Mouse (Mus musculus) cerebellum, adult 8-10 months (tissue): ENCODE results near the gene Gstm6.
"Not testable (repeated sequence)": the region's sequence is repeated elsewhere in the genome, so short reads cannot be mapped to it uniquely, and the experiment has no call there.

Experiments used
- DNase-seq: peaks from one replicate; pipeline ENCODE4 v3.0.0; 2022

The Gstm6 gene

GRCm38 (mm10) chr3:107939830-107940229 is 3.7 kb downstream of the Gstm6 start:
- DNase-seq, result no peak

- DNase-seq, result peak; percentile 26
Observed at GRCm38 (mm10) chr3:107939403-107939802, 4.1 kb downstream of the Gstm6 start.

- no peak for DNase-seq
Observed at GRCm38 (mm10) chr3:107935888-107936287, 7.7 kb downstream of the Gstm6 start.

DNA sequence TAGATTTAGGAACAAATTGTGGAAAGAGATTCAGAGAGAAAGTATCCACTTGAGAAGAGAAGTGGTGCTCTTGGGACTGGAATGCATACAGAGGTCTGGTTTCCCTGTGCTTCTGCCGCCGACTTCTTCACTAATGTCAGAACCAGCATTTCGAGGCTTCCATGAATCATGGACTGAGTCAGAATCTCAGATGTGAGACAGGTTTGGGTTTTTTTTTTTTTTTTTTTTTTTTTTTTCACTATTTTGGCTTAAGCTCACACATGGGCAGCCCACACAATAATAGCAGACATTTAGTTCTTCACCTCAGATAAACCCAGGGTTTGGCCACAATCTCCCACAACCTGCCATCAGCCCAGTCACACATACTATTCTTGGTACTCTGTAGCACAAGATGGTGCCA is 8.3 kb downstream of the Gstm6 start:
- DNase-seq, result no peak

GRCm38 (mm10) chr3:107932128-107932527 is 11.4 kb downstream of the Gstm6 start:
- DNase-seq, result no peak

GRCm38 (mm10) chr3:107931670-107932069 is 11.9 kb downstream of the Gstm6 start, which contains the start of gene Gstm7:
Gstm7 (minus strand) TSS chr3:107931817.
- DNase-seq, result peak; percentile 85

DNA sequence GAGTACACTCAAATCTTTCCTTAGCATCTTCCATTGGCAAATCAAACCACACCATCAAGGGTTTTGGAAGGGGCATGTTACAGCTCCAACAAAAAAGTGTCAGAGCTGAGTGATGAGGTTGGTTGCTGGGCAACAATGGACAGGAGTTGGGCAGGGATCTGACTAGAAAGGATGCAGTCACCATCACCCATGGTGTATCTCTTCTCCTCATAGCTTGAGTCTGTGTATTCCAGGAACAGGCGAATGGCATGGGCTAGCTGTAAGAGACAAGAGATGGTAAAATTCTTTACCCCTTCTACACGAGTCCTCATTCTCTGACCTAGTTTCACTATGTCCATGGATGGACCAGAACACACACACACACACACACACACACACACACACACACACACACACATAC is 12.4 kb downstream of the Gstm6 start:
- DNase-seq, result no peak

GRCm38 (mm10) chr3:107929731-107930130 is 13.8 kb downstream of the Gstm6 start:
- no peak for DNase-seq

GRCm38 (mm10) chr3:107929243-107929642 is 14.3 kb downstream of the Gstm6 start:
- no peak for DNase-seq

- DNase-seq, result no peak
Observed at GRCm38 (mm10) chr3:107928691-107929090, 14.9 kb downstream of the Gstm6 start.

GRCm38 (mm10) chr3:107927841-107928240 is 15.7 kb downstream of the Gstm6 start:
- DNase-seq, result no peak

DNA sequence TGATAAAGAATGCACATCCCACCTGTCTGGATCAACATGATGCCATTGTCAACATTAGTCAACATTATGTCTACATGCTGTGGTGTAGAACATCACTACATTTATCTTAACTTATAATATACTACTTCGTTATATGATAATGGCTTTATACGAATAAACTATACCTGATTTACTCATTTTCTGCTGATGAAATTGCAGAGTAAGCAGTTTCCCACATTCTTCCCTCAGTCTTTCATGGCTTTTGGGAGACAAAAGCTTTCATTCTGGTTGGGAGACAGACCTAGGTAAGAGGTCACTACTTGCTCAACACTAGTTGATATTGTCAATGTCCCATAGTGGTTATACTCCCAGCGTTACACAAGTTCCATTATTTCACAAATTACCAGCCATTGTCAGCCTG is 18.2 kb downstream of the Gstm6 start:
- DNase-seq, result no peak

DNA sequence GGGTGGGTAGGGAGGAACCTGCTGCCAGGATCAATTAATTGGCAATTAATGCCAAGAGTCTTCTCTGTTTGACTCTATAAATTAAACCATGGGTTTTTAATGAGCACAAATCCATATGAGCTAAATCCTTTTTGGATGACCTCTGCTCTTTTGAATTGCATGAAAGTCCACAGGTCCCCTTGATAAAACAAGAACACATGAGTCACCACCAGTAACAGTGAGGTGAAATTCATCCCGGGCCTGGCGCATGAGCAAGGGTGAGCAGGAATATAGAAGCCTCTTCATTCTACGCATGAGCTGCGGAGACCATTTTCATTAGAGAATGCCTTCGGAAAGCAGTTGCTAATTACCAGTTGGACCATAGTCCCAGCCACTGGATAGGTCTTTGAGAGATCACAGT is 23.2 kb downstream of the Gstm6 start:
- no peak for DNase-seq

DNA sequence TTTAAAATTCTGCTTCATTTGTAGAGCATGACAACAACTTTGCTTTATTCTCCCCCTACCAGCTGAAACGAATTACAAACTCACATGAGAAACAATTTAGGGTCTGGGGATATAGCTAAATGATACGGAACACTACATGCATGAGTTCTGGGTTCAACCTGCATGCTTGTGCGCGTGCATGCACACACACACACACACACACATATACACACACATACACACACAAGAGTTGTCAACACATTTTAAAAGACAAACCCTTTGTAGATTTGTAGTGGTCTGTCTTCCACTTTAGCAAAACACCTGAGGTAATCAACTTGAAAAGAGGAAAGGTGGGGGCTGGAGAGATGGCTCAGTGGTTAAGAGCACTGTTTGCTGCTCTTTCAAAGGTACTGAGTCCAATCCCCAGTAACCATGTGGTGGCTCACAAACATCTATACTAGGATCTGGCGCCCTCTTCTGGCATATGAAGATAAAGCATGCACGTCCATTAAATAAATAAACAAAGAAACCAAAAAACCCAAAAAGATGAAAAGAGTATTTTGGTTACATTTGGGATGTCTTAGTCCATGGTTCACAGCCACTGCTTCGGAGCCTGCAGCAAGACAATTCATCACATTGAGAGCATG is 25.7 kb downstream of the Gstm6 start:
- peak; percentile 57 for DNase-seq

- DNase-seq, result no peak
Observed at GRCm38 (mm10) chr3:107917097-107917496, 26.5 kb downstream of the Gstm6 start.

- no peak for DNase-seq
Observed at GRCm38 (mm10) chr3:107916674-107917073, 26.9 kb downstream of the Gstm6 start.

DNA sequence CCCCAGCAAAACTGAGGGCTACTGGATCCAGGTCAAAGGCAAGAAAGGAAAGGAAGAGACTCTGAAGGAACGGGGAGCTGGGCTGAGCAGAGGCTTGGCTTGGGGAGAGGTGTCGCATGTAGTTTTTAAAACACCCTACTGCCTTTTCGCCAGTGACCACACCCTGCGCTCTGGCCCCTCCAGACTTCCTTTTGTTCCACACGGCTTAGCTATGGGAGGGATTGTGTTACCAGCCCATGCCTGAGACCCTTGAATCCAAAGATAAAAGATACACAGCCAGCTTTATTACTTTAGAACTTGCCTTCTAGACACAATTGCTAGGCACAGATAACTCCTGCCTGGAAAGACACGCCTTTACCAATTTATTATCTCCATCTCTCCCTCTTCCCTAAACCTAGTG is 37.6 kb downstream of the Gstm6 start:
- no peak for DNase-seq

GRCm38 (mm10) chr3:107900955-107901673 is 42.4 kb downstream of the Gstm6 start:
- no peak for DNase-seq

- no peak for DNase-seq
Observed at GRCm38 (mm10) chr3:107898691-107899090, 44.9 kb downstream of the Gstm6 start.

GRCm38 (mm10) chr3:107895720-107896569 is 47.6 kb downstream of the Gstm6 start, which contains the start of gene Gstm5:
Gstm5 (plus strand) TSS chr3:107895821.
- DNase-seq, result peak; percentile 75

DNA sequence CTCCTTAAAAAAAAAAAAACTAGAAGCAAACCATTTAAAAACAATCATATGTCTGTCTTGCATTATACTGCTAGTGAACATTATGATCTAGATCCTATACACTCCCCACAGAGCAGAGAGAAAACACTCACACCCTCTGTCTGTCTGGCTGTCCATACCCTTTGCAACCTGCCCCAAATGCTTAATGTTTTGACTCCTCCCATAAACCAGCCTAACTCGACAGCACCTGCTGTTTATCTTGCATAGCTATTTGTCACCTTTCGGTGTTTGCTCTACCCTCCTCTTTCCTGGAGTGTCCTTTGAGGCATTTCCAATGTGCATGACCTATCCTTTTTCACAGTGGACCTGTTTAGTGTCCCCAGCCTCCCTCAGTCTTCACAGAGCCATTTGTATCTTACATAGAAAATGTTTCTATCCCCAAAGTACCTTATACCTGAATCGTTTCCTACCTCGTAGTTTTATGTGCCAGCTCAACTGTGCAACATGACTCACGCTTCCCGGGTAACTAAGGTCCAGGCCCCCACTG is 48.3 kb downstream of the Gstm6 start:
- DNase-seq, result no peak

GRCm38 (mm10) chr3:107889236-107889635 is 54.3 kb downstream of the Gstm6 start:
- not testable (repeated sequence) for DNase-seq
